Mouse (Mus musculus) heart, adult 2 months (tissue): ENCODE data around the gene Nhlh1.

Experiments used
- CTCF ChIP-seq: fragments of 200-600 bp; IDR thresholded peaks from 2 replicates; pipeline ENCODE4 v1.8.1; 2022; ENCODE audit warnings: antibody characterized with exemption, mild to moderate bottlenecking, moderate library complexity
- POLR2A ChIP-seq: fragments of 200-500 bp; IDR thresholded peaks from 2 replicates; pipeline ENCODE4 v1.6.1; 2011; ENCODE audit warnings: mild to moderate bottlenecking, low read depth, low read length, control low read depth; ENCODE audit not compliant: insufficient read depth

DNA sequence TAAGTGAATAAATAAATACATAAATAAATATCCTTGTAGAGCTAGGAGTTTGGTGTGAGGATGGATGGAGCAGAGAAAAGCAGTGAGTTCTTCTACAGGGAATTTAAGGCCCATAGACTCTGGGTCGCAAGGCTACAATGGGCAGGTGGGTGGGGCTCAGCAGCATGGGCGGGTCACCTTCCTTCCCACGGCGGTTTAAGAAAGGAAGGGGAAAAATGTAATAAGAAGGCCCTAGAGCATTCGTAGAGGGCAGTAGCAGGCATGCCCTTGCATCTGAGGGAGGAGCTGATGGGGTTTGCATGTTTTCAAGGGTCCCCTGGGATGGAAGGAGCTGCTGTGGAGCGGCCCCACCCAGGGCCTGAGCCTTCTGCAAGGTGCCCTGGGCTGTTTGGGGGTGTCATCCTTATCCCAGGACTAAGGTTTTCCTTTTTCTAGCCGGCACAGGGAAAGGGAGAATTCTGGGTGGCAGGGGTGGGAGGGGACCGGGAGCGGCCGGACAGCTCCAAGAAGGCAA, 4.5 kb downstream of the Nhlh1 start:
- TF ChIP-seq POLR2A, result no peak
- no peak for TF ChIP-seq CTCF
